Mouse (Mus musculus): ENCODE data around the gene Sertad2. TPM values are rescaled to one million over a fixed set of nuclear protein-coding genes. Genes with fewer than 3 reads are reported as not detected.

Sertad2 gene
- total and polyA plus RNA-seq, 3 experiments: 16.1 to 20.2 (median 17.7) TPM

DNA sequence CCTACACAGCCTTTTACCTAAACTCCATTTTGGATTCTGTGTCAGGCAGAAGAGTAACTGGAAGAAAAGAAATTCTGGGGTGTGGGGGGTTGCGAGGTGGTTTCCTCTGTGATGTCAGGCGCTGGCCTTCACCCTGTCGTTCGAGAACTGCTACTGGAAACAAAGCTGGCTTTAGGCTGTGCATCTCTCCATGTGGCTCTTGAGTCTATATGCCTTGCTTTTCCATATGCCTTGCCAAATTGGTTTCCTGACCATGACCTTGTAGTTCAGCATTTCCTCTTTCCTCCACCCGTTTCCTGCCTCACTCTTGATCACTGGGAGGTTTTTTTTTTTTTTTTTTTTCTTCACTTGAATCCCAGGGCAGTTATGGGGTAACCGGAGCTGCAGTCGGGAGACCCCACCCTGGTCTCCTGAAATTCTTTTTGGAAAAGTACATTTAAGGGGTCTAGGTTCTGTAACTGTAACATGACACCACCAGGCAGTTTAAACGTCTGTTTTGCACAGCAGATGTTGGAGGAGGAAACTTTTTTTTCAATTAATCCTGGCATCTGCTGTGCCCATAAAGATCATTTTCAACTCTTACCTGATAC is 33.1 kb downstream of the Sertad2 start:
- TF ChIP-seq EP300 (IDR thresholded peaks at IDR 0.05; ENCODE audit: insufficient read depth, low read depth, low read length) (no peak), POLR2A (IDR thresholded peaks at IDR 0.05; ENCODE audit: insufficient read depth, low read depth, low read length) (no peak), CTCF (IDR thresholded peaks at IDR 0.05) (no peak)
- 32% methylated on average over 8 of the region's 8 CpGs for WGBS

DNA sequence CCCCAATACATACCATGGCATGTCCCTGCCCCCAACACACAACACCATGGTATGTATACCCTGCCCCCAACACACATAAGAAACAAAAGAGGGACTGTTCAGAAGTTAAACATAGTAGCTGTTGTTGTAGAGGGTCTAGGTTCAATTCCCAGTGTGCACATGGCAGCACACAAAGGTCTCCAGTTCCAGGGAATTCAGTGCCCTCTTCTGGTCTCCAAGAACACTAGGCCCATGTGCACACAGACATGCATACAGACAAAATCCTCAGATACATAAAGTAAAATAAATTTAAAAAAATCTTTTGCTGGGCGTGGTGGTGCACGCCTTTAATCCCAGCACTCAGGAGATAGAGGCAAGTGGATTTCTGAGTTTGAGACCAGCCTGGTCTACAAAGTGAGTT is 39.7 kb downstream of the Sertad2 start:
- intact Hi-C loops (cut with DNase I): no loop called here
- WGBS: 95% methylated on average over 2 of the region's 2 CpGs
- DNase-seq: no peak
- TF ChIP-seq EP300 (IDR thresholded peaks at IDR 0.05; ENCODE audit: insufficient read depth, low read depth, low read length): no peak
- peak; percentile 12; the same call in 1 of the 2 replicates for TF ChIP-seq CTCF (IDR thresholded peaks at IDR 0.05)
- no peak for TF ChIP-seq POLR2A (IDR thresholded peaks at IDR 0.05; ENCODE audit: insufficient read depth, low read depth, low read length)
- H3K27me3 ChIP-seq (ENCODE audit: control insufficient read depth, insufficient read depth, low read length): no peaks in the 10 kb centered on the region
- H3K4me3 ChIP-seq: no peak overlapping the region
- H3K36me3 ChIP-seq (ENCODE audit: control insufficient read depth, insufficient read depth, low read length): no peaks in the 10 kb centered on the region
- no peak overlapping the region for H3K9ac ChIP-seq (ENCODE audit: low read depth, low read length)
- no peak overlapping the region for H3K27ac ChIP-seq
- H3K4me1 ChIP-seq (ENCODE audit: control insufficient read depth, insufficient read depth, low read length): no peaks in the 10 kb centered on the region; the same call in 1 of the 2 replicates
- H3K79me2 ChIP-seq (replicated peaks; ENCODE audit: control insufficient read depth, insufficient read depth, low read length): no peaks in the 10 kb centered on the region; the same call in 1 of the 2 replicates

More for the DNA sequence above, 33.1 kb downstream of the Sertad2 start:
- Histone ChIP-seq H3K4me3 (no peak overlapping the region), H3K9ac (ENCODE audit: low read depth, low read length) (no peak overlapping the region), H3K27me3 (ENCODE audit: control insufficient read depth, insufficient read depth, low read length) (no peaks in the 10 kb centered on the region), H3K27ac (no peak overlapping the region), H3K4me1 (ENCODE audit: control insufficient read depth, insufficient read depth, low read length) (no peaks in the 10 kb centered on the region; the same call in 1 of the 2 replicates), H3K36me3 (ENCODE audit: control insufficient read depth, insufficient read depth, low read length) (no peaks in the 10 kb centered on the region), H3K79me2 (replicated peaks; ENCODE audit: control insufficient read depth, insufficient read depth, low read length) (no peaks in the 10 kb centered on the region; the same call in 1 of the 2 replicates)
- intact Hi-C loops (cut with DNase I): no loop called here
- DNase-seq: no peak

DNA sequence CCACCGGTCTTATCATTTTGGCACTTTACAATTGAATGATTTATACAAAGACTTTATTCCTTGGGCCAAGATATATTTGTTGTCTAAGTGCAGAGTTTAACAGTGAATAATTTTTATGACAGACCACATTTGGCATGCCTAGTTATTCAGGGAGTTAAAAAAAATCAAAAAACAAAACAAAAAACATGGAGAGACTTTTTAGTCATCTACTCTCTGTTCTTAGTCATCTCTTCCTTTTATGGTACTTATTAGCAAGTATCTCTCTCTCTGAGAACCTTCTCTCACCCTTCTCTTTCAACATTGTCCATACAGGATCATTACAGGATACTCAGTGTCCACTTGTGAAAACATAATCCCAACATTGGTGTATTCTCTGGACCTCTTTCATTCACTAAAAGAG is 42.2 kb downstream of the Sertad2 start:
- Histone ChIP-seq H3K4me3 (no peak overlapping the region), H3K79me2 (replicated peaks; ENCODE audit: control insufficient read depth, insufficient read depth, low read length) (no peaks in the 10 kb centered on the region; the same call in 1 of the 2 replicates), H3K36me3 (ENCODE audit: control insufficient read depth, insufficient read depth, low read length) (no peaks in the 10 kb centered on the region), H3K27ac (no peak overlapping the region), H3K4me1 (ENCODE audit: control insufficient read depth, insufficient read depth, low read length) (peaks cover 2% of the 10 kb centered on the region), H3K27me3 (ENCODE audit: control insufficient read depth, insufficient read depth, low read length) (no peaks in the 10 kb centered on the region), H3K9ac (ENCODE audit: low read depth, low read length) (no peak overlapping the region)
- TF ChIP-seq EP300 (IDR thresholded peaks at IDR 0.05; ENCODE audit: insufficient read depth, low read depth, low read length) (no peak), CTCF (IDR thresholded peaks at IDR 0.05) (no peak), POLR2A (IDR thresholded peaks at IDR 0.05; ENCODE audit: insufficient read depth, low read depth, low read length) (no peak)
- DNase-seq: no peak
- 46% methylated on average over 1 of the region's 1 CpGs for WGBS
- intact Hi-C loops (cut with DNase I): no loop called here

DNA sequence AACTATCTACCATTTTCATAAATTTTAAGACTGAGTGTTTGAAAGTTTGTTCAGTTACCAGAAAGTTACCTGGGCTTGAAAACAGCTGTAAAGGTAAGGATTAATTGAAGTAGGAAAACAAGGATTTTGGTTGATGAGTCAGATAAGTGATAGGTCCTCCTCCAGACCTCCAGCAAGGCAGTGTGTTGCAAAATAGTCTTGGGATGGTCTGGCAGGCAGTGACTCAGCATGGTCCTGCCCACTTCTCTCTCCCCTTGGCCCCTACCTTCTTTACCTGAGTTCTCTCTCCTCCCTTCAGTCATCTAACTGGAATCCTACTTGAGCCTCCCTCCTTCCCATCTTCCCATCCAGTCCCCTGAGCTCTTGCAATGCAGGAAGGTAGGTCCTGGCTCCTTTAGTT is 43.1 kb downstream of the Sertad2 start:
- H3K27ac ChIP-seq: no peak overlapping the region
- no peak overlapping the region for H3K4me3 ChIP-seq
- peaks cover 2% of the 10 kb centered on the region for H3K4me1 ChIP-seq (ENCODE audit: control insufficient read depth, insufficient read depth, low read length)
- no peaks in the 10 kb centered on the region for H3K27me3 ChIP-seq (ENCODE audit: control insufficient read depth, insufficient read depth, low read length)
- H3K9ac ChIP-seq (ENCODE audit: low read depth, low read length): no peak overlapping the region
- no peaks in the 10 kb centered on the region for H3K36me3 ChIP-seq (ENCODE audit: control insufficient read depth, insufficient read depth, low read length)
- no peak for DNase-seq
- TF ChIP-seq EP300 (IDR thresholded peaks at IDR 0.05; ENCODE audit: insufficient read depth, low read depth, low read length) (no peak), POLR2A (IDR thresholded peaks at IDR 0.05; ENCODE audit: insufficient read depth, low read depth, low read length) (no peak), CTCF (IDR thresholded peaks at IDR 0.05) (no peak)
- no peaks in the 10 kb centered on the region; the same call in 1 of the 2 replicates for H3K79me2 ChIP-seq (replicated peaks; ENCODE audit: control insufficient read depth, insufficient read depth, low read length)
- intact Hi-C loops (cut with DNase I): no loop called here

DNA sequence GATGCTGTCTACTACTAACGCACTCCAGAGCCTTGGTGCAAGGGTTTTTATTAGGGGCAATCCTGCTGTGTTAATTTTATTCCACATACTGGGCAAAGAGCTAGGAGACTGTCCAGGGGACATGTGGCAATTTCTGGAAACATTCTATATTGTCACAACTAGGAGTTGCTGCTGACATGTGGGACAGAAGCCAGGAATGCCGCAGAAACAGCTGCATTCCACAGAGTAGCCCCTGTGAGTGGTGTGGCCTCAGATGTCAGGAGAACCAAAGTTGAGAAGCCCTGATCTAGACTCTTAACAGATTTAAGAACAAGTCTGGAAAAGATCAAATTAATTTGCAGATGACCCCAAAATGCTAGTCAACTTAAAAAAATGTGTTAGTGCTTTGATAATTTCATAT is 46.3 kb downstream of the Sertad2 start:
- TF ChIP-seq POLR2A (IDR thresholded peaks at IDR 0.05; ENCODE audit: insufficient read depth, low read depth, low read length) (no peak), EP300 (IDR thresholded peaks at IDR 0.05; ENCODE audit: insufficient read depth, low read depth, low read length) (no peak), CTCF (IDR thresholded peaks at IDR 0.05) (no peak)
- 15% methylated on average over 2 of the region's 2 CpGs for WGBS
- Histone ChIP-seq H3K79me2 (replicated peaks; ENCODE audit: control insufficient read depth, insufficient read depth, low read length) (no peaks in the 10 kb centered on the region), H3K4me3 (no peak overlapping the region), H3K9ac (ENCODE audit: low read depth, low read length) (no peak overlapping the region), H3K4me1 (ENCODE audit: control insufficient read depth, insufficient read depth, low read length) (peaks cover 4% of the 10 kb centered on the region), H3K27me3 (ENCODE audit: control insufficient read depth, insufficient read depth, low read length) (no peaks in the 10 kb centered on the region), H3K36me3 (ENCODE audit: control insufficient read depth, insufficient read depth, low read length) (no peaks in the 10 kb centered on the region), H3K27ac (no peak overlapping the region)
- DNase-seq: no peak
- intact Hi-C loops (cut with DNase I): no loop called here

DNA sequence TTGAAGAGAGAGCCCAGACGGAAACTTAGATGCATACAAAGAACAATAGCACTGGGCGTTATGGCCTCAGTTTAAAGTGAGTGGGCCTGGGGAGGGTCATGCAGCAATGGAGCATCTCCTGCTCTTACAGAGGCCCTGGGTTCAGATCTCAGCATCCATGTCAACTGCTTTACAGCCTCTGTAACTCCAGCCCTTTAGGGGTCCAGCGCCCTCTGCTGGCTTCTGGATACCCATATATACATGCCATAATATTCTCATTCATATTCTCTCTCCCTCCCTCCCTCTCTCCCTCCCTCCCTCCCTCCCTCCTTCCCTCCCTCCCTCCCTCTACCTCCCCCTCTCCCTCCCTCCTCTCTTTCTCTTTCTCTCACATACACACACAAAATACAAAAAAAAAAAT is 49.0 kb downstream of the Sertad2 start:
- no peak for DNase-seq
- no peaks in the 10 kb centered on the region for H3K27me3 ChIP-seq (ENCODE audit: control insufficient read depth, insufficient read depth, low read length)
- no peaks in the 10 kb centered on the region for H3K79me2 ChIP-seq (replicated peaks; ENCODE audit: control insufficient read depth, insufficient read depth, low read length)
- H3K4me3 ChIP-seq: no peak overlapping the region
- peak; percentile 28 for TF ChIP-seq CTCF (IDR thresholded peaks at IDR 0.05)
- no peak for TF ChIP-seq POLR2A (IDR thresholded peaks at IDR 0.05; ENCODE audit: insufficient read depth, low read depth, low read length)
- TF ChIP-seq EP300 (IDR thresholded peaks at IDR 0.05; ENCODE audit: insufficient read depth, low read depth, low read length): no peak
- intact Hi-C loops (cut with DNase I): loop anchor here (5.0 kb wide), 2 partner anchors 50 to 135 kb away; partner anchors contain the start of gene Sertad2
- no peak overlapping the region for H3K27ac ChIP-seq
- H3K36me3 ChIP-seq (ENCODE audit: control insufficient read depth, insufficient read depth, low read length): no peaks in the 10 kb centered on the region
- H3K4me1 ChIP-seq (ENCODE audit: control insufficient read depth, insufficient read depth, low read length): peaks cover 4% of the 10 kb centered on the region
- no peak overlapping the region for H3K9ac ChIP-seq (ENCODE audit: low read depth, low read length)
- 71% methylated on average over 3 of the region's 3 CpGs for WGBS
